Mouse (Mus musculus): ENCODE data around the gene Acadl. TPM values are rescaled to one million over a fixed set of nuclear protein-coding genes. Genes with fewer than 3 reads are reported as not detected.

The Acadl gene
- polyA plus RNA-seq, 1 experiment: 18.0 TPM

GRCm38 (mm10) chr1:66871591-66871990, 8.5 kb upstream of the Acadl start:
- no peak for TF ChIP-seq CTCF (IDR thresholded peaks at IDR 0.05; ENCODE audit: borderline replicate concordance, extremely low read depth, insufficient read depth, insufficient read length)
- no peak for TF ChIP-seq POLR2A (IDR thresholded peaks at IDR 0.05; ENCODE audit: borderline replicate concordance, extremely low read depth, insufficient read depth, insufficient read length, poor library complexity, severe bottlenecking)
- DNase-seq (ENCODE audit: low read depth): peak; percentile 84

- no peak for DNase-seq (ENCODE audit: low read depth)
- no peak for TF ChIP-seq POLR2A (IDR thresholded peaks at IDR 0.05; ENCODE audit: borderline replicate concordance, extremely low read depth, insufficient read depth, insufficient read length, poor library complexity, severe bottlenecking)
- no peak for TF ChIP-seq CTCF (IDR thresholded peaks at IDR 0.05; ENCODE audit: borderline replicate concordance, extremely low read depth, insufficient read depth, insufficient read length)
These were observed 2.6 kb upstream of the Acadl start for GRCm38 (mm10) chr1:66865633-66866032.

- peak; percentile 2 for DNase-seq (ENCODE audit: low read depth)
- TF ChIP-seq CTCF (IDR thresholded peaks at IDR 0.05; ENCODE audit: borderline replicate concordance, extremely low read depth, insufficient read depth, insufficient read length) (no peak), POLR2A (IDR thresholded peaks at IDR 0.05; ENCODE audit: borderline replicate concordance, extremely low read depth, insufficient read depth, insufficient read length, poor library complexity, severe bottlenecking) (no peak)
These were observed 841 bp upstream of the Acadl start for GRCm38 (mm10) chr1:66863741-66864495.

GRCm38 (mm10) chr1:66861764-66862672, 1.1 kb downstream of the Acadl start:
- no peak for TF ChIP-seq CTCF (IDR thresholded peaks at IDR 0.05; ENCODE audit: borderline replicate concordance, extremely low read depth, insufficient read depth, insufficient read length)
- no peak for TF ChIP-seq POLR2A (IDR thresholded peaks at IDR 0.05; ENCODE audit: borderline replicate concordance, extremely low read depth, insufficient read depth, insufficient read length, poor library complexity, severe bottlenecking)
- DNase-seq (ENCODE audit: low read depth): peak; percentile 69

- DNase-seq (ENCODE audit: low read depth): no peak
- TF ChIP-seq POLR2A (IDR thresholded peaks at IDR 0.05; ENCODE audit: borderline replicate concordance, extremely low read depth, insufficient read depth, insufficient read length, poor library complexity, severe bottlenecking): no peak
- TF ChIP-seq CTCF (IDR thresholded peaks at IDR 0.05; ENCODE audit: borderline replicate concordance, extremely low read depth, insufficient read depth, insufficient read length): peak; percentile 52; the same call in 1 of the 2 replicates
These were observed 15.6 kb downstream of the Acadl start for GRCm38 (mm10) chr1:66847506-66847905.

- DNase-seq (ENCODE audit: low read depth): no peak
- TF ChIP-seq POLR2A (IDR thresholded peaks at IDR 0.05; ENCODE audit: borderline replicate concordance, extremely low read depth, insufficient read depth, insufficient read length, poor library complexity, severe bottlenecking) (no peak), CTCF (IDR thresholded peaks at IDR 0.05; ENCODE audit: borderline replicate concordance, extremely low read depth, insufficient read depth, insufficient read length) (no peak)
These were observed 17.3 kb downstream of the Acadl start for GRCm38 (mm10) chr1:66845690-66846318.

GRCm38 (mm10) chr1:66841938-66842337, 21.1 kb downstream of the Acadl start:
- DNase-seq (ENCODE audit: low read depth): peak; percentile 26
- TF ChIP-seq POLR2A (IDR thresholded peaks at IDR 0.05; ENCODE audit: borderline replicate concordance, extremely low read depth, insufficient read depth, insufficient read length, poor library complexity, severe bottlenecking): no peak
- no peak for TF ChIP-seq CTCF (IDR thresholded peaks at IDR 0.05; ENCODE audit: borderline replicate concordance, extremely low read depth, insufficient read depth, insufficient read length)

- no peak for DNase-seq (ENCODE audit: low read depth)
- no peak for TF ChIP-seq POLR2A (IDR thresholded peaks at IDR 0.05; ENCODE audit: borderline replicate concordance, extremely low read depth, insufficient read depth, insufficient read length, poor library complexity, severe bottlenecking)
- TF ChIP-seq CTCF (IDR thresholded peaks at IDR 0.05; ENCODE audit: borderline replicate concordance, extremely low read depth, insufficient read depth, insufficient read length): no peak
These were observed 21.6 kb downstream of the Acadl start for GRCm38 (mm10) chr1:66841510-66841909.

- DNase-seq (ENCODE audit: low read depth): no peak
- TF ChIP-seq POLR2A (IDR thresholded peaks at IDR 0.05; ENCODE audit: borderline replicate concordance, extremely low read depth, insufficient read depth, insufficient read length, poor library complexity, severe bottlenecking) (no peak), CTCF (IDR thresholded peaks at IDR 0.05; ENCODE audit: borderline replicate concordance, extremely low read depth, insufficient read depth, insufficient read length) (no peak)
These were observed 23.2 kb downstream of the Acadl start for GRCm38 (mm10) chr1:66839755-66840438.

- TF ChIP-seq POLR2A (IDR thresholded peaks at IDR 0.05; ENCODE audit: borderline replicate concordance, extremely low read depth, insufficient read depth, insufficient read length, poor library complexity, severe bottlenecking): no peak
- TF ChIP-seq CTCF (IDR thresholded peaks at IDR 0.05; ENCODE audit: borderline replicate concordance, extremely low read depth, insufficient read depth, insufficient read length): no peak
- DNase-seq (ENCODE audit: low read depth): no peak
These were observed 23.9 kb downstream of the Acadl start for GRCm38 (mm10) chr1:66839135-66839534.

Data from brain, embryonic 14.5 days (tissue).